Mouse (Mus musculus) kidney, embryonic 14.5 days (tissue): ENCODE measurements around the gene Dazap2. TPM values are rescaled to one million over a fixed set of nuclear protein-coding genes. Genes with fewer than 3 reads are reported as not detected.

Experiments
- ATAC-seq: fragments of 200-750 bp; cut with Nextera tagmentation; 2 replicates; pipeline ENCODE4 v1.8.0; 2017; ENCODE audit warnings: moderate number of reproducible peaks, mild to moderate bottlenecking, moderate TSS enrichment, moderate library complexity; ENCODE audit not compliant: low FRiP score, low TSS enrichment
- H3K27ac ChIP-seq: fragments of 300-500 bp; sonication (generic); 2 replicates; pipeline ENCODE4 v1.5.1; 2014; ENCODE audit warnings: low read depth, mild to moderate bottlenecking, low read length, moderate library complexity, mixed read lengths
- H3K27me3 ChIP-seq: fragments of 300-500 bp; sonication (generic); 2 replicates; pipeline ENCODE4 v1.6.1; 2014; ENCODE audit warnings: mild to moderate bottlenecking, low read length; ENCODE audit not compliant: control insufficient read depth, insufficient read depth
- H3K36me3 ChIP-seq: fragments of 300-500 bp; sonication (generic); 2 replicates; pipeline ENCODE4 v1.6.1; 2014; ENCODE audit warnings: low read length, mixed read lengths; ENCODE audit not compliant: control insufficient read depth, insufficient read depth
- H3K4me1 ChIP-seq: fragments of 300-500 bp; sonication (generic); 2 replicates; pipeline ENCODE4 v1.6.1; 2014; ENCODE audit warnings: low read length, mixed read lengths; ENCODE audit not compliant: control insufficient read depth, insufficient read depth
- H3K4me2 ChIP-seq: fragments of 300-500 bp; sonication (generic); replicated peaks from 2 replicates; pipeline ENCODE4 v1.6.1; 2014; ENCODE audit warnings: low read depth, mild to moderate bottlenecking, low read length
- H3K4me3 ChIP-seq: fragments of 300-500 bp; sonication (generic); 2 replicates; pipeline ENCODE4 v1.5.1; 2014; ENCODE audit warnings: mild to moderate bottlenecking, low read length
- H3K9ac ChIP-seq: fragments of 300-500 bp; sonication (generic); 2 replicates; pipeline ENCODE4 v1.6.1; 2014; ENCODE audit warnings: low read depth, mild to moderate bottlenecking, low read length, moderate library complexity
- H3K9me3 ChIP-seq: fragments of 300-500 bp; sonication (generic); 2 replicates; pipeline ENCODE4 v1.6.1; 2016; ENCODE audit warnings: low read length; ENCODE audit not compliant: control insufficient read depth
- WGBS: fragments of 180-500 bp; shearing (Covaris S2); extraction: QIAGEN DNeasy Blood & Tissue Kit; methylation state at CpG from one replicate; pipeline ENCODE4 v1.1.7; 2014; 5-methylcytosine and 5-hydroxymethylcytosine counted together
- polyA plus RNA-seq: library from polyadenylated mRNA; unstranded; fragments of >200 nt; fragmentation: Nextera tagmentation; extraction: Ambion mirVana; gene quantifications from 2 replicates; pipeline ENCODE4 v1.2.1, GENCODE M21; 2014

The Dazap2 gene
- polyA plus RNA-seq: 236 and 274 TPM in 2 replicates

DNA sequence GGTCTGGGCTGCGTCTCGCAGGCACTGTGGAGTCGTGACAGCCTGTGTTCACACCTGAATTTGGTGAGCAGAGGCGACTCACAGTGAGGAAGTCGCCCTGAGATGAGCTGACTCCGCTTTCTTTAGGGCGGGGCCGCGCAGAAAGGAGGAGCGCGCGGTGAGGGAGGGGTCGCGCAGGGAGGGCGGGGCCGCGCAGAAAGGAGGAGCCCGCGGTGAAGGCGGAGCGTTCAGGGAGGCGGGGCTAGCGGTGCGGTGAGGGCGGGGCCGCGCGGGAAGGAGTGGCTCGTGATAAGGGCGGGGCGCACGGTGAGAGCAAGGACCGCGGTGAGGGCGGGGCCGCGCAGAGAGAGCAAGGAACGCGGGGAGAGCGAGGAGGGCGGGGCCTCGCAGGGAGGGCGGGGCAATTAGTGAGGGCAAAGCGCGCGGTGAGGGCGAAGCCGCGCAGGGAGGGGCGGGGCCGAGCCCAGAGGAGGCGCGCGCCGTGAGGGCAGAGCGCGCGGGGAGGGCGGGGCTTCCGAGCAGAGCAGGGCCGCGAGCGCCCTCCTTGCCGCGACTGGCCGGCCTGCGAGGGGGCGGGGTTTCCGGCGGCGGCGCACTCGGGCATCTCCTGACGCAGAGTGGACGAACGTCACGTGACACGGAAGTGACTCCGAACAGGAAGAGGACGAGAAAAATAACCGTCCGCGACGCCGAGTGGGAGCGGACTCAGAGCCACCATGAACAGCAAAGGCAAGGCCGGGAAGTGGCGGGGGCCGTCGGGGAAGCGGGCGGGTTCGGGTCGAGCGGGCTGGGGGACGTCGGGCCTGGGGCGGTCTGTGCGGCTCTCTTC lies at the start of gene Dazap2:
TSS of gene Dazap2 (plus strand) at position 354 of the 829 bp plus-strand sequence.
- Histone ChIP-seq H3K4me2 (peak within 1 kb of the TSS; percentile 85), H3K4me3 (peak within 1 kb of the TSS; percentile 91), H3K27ac (peak within 1 kb of the TSS; percentile 97), H3K9me3 (no peaks in the 10 kb centered on the region), H3K27me3 (no peaks in the 10 kb centered on the region), H3K4me1 (peaks cover 14% of the 10 kb centered on the region; the same call in 1 of the 2 replicates), H3K36me3 (peaks cover 31% of the 10 kb centered on the region), H3K9ac (peak within 1 kb of the TSS; percentile 86)
- peak; percentile 85 for ATAC-seq
- under 1% methylated on average over 88 of the region's 99 CpGs for WGBS

DNA sequence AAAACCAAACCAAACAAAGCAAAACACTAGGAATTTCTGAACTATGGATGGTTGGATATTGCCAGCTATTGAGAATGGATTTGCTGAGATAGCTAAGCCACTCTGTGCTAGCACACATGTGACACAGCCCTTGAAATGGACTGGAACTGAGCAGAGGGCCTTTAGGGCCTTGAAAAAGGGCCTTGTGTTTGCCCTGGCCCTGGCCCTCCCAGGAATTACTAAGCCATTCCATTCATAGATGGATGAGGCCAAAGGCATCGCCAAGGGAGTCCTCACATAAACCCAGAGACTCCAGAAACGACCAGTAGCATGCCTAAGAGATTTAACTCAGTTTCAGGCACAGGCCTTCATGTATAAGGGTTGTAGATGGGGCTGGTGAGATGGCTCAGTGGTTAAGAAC lies 48.6 kb upstream of the Dazap2 start:
- Histone ChIP-seq H3K27me3 (no peaks in the 10 kb centered on the region), H3K9me3 (no peaks in the 10 kb centered on the region), H3K4me3 (no peak overlapping the region), H3K27ac (no peak overlapping the region), H3K4me2 (no peak overlapping the region), H3K4me1 (no peaks in the 10 kb centered on the region), H3K9ac (no peak overlapping the region), H3K36me3 (no peaks in the 10 kb centered on the region)
- ATAC-seq: no peak
- 61% methylated on average over 2 of the region's 2 CpGs for WGBS

DNA sequence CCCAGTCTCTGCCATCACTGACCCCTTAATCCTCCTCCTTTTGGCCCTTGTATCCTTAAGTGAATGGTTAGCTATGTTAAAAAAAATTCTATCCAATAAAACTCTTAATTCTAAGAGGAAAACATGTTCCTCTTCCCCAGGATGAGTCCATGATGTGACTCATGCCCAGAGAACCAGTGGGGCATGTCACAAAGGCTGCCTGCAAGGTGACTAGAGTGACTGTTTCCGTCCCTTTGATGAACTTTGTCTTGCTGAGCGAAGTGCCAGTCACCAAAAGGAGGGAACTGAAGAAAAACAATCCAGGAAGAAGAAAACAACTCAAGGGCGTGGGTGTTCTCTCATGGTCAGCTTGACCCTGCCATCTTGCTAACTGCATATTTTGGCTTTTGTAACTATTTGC lies 45.9 kb upstream of the Dazap2 start:
- 44% methylated on average over 3 of the region's 3 CpGs for WGBS
- Histone ChIP-seq H3K36me3 (no peaks in the 10 kb centered on the region), H3K9me3 (no peaks in the 10 kb centered on the region), H3K4me1 (peaks cover 3% of the 10 kb centered on the region; the same call in 1 of the 2 replicates), H3K9ac (no peak overlapping the region), H3K4me3 (no peak overlapping the region), H3K27me3 (no peaks in the 10 kb centered on the region), H3K27ac (no peak overlapping the region), H3K4me2 (no peak overlapping the region)
- ATAC-seq: no peak

DNA sequence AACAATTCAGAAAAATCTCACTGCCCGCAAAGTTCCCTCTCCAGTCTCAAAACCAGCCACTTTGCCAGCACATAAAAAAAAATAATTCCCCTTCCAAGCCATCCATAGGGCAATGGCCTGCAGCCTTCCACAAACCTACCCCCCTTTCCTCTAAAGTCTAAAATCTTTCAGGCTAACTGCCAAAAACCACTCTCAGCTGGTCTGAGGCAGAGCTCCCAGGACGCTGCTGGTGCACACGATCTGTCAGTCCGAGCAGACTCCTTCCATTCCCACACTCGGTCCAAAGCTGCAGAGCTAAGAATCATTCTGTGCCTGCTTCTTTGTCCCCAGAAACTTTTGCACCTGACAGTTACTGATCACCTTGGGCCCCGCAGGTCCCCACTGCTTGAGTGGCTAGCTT lies 41.2 kb upstream of the Dazap2 start:
- Histone ChIP-seq H3K4me2 (no peak overlapping the region), H3K36me3 (peaks cover 3% of the 10 kb centered on the region; the same call in 1 of the 2 replicates), H3K4me1 (peaks cover 6% of the 10 kb centered on the region; the same call in 1 of the 2 replicates), H3K27me3 (no peaks in the 10 kb centered on the region), H3K9me3 (no peaks in the 10 kb centered on the region), H3K9ac (no peak overlapping the region), H3K27ac (peak overlapping the region; percentile 37; the same call in 1 of the 2 replicates), H3K4me3 (no peak overlapping the region)
- no peak for ATAC-seq
- WGBS: 48% methylated on average over 6 of the region's 6 CpGs

DNA sequence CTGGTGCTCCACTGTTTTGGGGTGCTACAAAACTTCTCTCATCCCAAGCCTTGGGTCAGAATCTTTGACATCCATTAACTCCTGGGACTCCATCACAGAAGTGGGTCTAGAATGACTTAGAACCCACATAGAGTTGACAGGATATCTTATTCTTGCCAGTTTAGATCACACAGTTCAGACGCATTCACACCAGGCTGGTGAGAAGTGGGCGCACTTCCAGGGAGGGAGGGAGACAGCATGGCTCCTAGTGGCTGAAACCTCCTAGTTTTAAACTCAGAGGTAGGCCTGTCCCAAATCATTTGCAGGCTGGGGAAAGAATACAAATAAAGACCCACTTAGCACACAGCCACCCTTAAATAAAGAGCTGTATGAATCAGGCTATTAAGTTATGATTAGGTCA lies 40.8 kb upstream of the Dazap2 start:
- Histone ChIP-seq H3K36me3 (peaks cover 3% of the 10 kb centered on the region; the same call in 1 of the 2 replicates), H3K4me1 (peaks cover 6% of the 10 kb centered on the region; the same call in 1 of the 2 replicates), H3K9ac (no peak overlapping the region), H3K27ac (peak overlapping the region; percentile 37; the same call in 1 of the 2 replicates), H3K4me2 (no peak overlapping the region), H3K9me3 (no peaks in the 10 kb centered on the region), H3K4me3 (no peak overlapping the region), H3K27me3 (no peaks in the 10 kb centered on the region)
- ATAC-seq: no peak
- WGBS: 84% methylated on average over 2 of the region's 2 CpGs

DNA sequence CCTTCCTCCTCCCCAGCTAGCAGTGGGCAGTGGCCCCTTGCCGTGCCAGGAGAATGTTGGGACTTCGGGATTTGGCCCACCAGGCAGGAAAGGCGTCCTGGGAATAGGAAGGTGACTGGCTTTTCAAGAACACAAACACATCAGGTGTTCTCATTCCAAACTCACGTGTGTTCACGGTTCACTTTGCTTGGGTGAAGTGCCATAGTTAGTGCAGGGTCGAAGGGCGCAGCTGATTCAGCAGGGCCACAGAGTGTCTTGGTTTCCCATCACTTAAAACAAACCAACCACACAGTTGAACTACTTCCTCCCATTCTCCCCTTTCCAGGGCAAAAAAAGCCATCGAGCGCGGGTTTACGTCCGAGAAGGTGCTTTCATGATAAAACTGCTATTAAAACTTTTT lies 39.8 kb upstream of the Dazap2 start:
- peaks cover 3% of the 10 kb centered on the region; the same call in 1 of the 2 replicates for H3K36me3 ChIP-seq
- H3K27ac ChIP-seq: no peak overlapping the region
- no peak overlapping the region for H3K9ac ChIP-seq
- H3K9me3 ChIP-seq: no peaks in the 10 kb centered on the region
- 80% methylated on average over 12 of the region's 12 CpGs for WGBS
- H3K4me2 ChIP-seq: no peak overlapping the region
- H3K4me3 ChIP-seq: no peak overlapping the region
- no peaks in the 10 kb centered on the region for H3K27me3 ChIP-seq
- peaks cover 6% of the 10 kb centered on the region; the same call in 1 of the 2 replicates for H3K4me1 ChIP-seq
- no peak for ATAC-seq

DNA sequence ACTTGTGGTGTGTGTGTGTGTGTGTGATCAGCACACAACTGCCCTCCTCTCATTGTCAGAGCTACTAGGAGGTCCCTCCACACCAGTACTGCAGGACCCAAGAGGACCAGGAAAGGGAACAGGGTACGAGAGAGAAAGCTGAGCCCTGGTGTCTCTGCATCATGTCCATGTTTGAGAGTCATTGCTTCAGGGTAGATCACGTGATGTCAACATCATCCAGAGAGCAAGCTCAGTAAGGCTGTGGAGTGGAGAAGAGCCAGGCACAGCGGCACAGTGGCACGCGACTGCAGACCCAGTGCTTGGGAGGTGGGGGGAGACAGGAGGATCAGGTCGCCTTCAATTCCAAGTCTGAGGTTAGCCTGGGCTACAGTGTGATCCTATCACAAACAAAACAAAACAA lies 38.8 kb upstream of the Dazap2 start:
- peaks cover 3% of the 10 kb centered on the region; the same call in 1 of the 2 replicates for H3K36me3 ChIP-seq
- H3K4me3 ChIP-seq: no peak overlapping the region
- WGBS: 85% methylated on average over 6 of the region's 6 CpGs
- no peaks in the 10 kb centered on the region for H3K9me3 ChIP-seq
- H3K27ac ChIP-seq: no peak overlapping the region
- H3K9ac ChIP-seq: no peak overlapping the region
- H3K4me2 ChIP-seq: no peak overlapping the region
- no peaks in the 10 kb centered on the region for H3K27me3 ChIP-seq
- ATAC-seq: no peak
- H3K4me1 ChIP-seq: peaks cover 6% of the 10 kb centered on the region; the same call in 1 of the 2 replicates

DNA sequence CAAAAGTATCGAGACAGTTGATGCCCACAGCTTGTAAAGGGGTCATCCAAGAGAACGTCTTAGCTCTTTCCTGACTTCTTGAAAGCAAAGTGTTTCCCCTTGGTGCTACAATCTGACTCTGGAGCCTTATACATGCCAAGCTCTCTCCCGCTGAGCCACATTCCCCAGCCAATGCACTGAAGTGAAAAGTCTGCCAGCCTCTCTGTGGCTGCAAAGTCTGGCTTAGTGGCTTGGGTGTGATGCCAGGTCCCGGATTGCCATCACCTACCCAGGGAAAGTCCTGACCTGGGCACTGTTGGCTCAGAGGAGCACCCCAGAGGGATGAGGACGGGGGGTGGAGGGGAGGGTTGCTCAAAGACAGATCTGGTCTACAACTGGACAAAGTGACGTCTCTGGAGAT lies 38.3 kb upstream of the Dazap2 start:
- Histone ChIP-seq H3K36me3 (peaks cover 3% of the 10 kb centered on the region; the same call in 1 of the 2 replicates), H3K4me1 (peaks cover 6% of the 10 kb centered on the region; the same call in 1 of the 2 replicates), H3K4me3 (no peak overlapping the region), H3K27ac (no peak overlapping the region), H3K27me3 (no peaks in the 10 kb centered on the region), H3K9ac (no peak overlapping the region), H3K4me2 (no peak overlapping the region), H3K9me3 (no peaks in the 10 kb centered on the region)
- 82% methylated on average over 6 of the region's 6 CpGs for WGBS
- no peak for ATAC-seq

DNA sequence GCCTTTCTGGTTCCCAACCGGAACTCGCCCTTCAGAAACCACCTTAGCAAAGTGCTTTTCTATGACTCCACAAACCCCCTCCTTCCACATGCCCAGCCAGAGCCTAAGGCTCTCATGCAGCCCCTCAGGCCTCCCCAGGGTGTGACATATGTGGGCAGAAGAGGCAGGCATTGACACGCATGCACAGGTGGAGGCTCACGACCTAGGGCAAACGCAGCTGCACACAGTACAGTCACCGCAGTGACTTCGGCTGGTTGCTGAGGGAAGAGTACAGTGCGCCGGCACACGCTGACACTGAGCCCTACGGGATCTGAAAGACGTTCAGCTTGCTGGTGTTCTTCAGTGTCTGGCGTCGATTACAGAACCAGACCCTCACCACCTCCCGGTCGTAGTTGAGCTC lies 37.2 kb upstream of the Dazap2 start:
- ATAC-seq: no peak
- 84% methylated on average over 16 of the region's 16 CpGs for WGBS
- Histone ChIP-seq H3K27ac (no peak overlapping the region), H3K27me3 (no peaks in the 10 kb centered on the region), H3K36me3 (peaks cover 3% of the 10 kb centered on the region; the same call in 1 of the 2 replicates), H3K4me3 (no peak overlapping the region), H3K4me1 (peaks cover 6% of the 10 kb centered on the region; the same call in 1 of the 2 replicates), H3K4me2 (no peak overlapping the region), H3K9me3 (no peaks in the 10 kb centered on the region), H3K9ac (no peak overlapping the region)
